Mouse (Mus musculus) CD4-positive helper T cell, adult 2 months (primary cell): Measurements from ENCODE around the gene Nat9.

ENCODE experiments used
- DNase-seq: peaks from one replicate; pipeline ENCODE4 v3.0.0-alpha.2; 2012; ENCODE audit warnings: low read depth, missing footprints, low spot score

Gene Nat9

GRCm38 (mm10) chr11:115177559-115178195, 10.0 kb downstream of the Nat9 start:
- DNase-seq, result no peak

DNA sequence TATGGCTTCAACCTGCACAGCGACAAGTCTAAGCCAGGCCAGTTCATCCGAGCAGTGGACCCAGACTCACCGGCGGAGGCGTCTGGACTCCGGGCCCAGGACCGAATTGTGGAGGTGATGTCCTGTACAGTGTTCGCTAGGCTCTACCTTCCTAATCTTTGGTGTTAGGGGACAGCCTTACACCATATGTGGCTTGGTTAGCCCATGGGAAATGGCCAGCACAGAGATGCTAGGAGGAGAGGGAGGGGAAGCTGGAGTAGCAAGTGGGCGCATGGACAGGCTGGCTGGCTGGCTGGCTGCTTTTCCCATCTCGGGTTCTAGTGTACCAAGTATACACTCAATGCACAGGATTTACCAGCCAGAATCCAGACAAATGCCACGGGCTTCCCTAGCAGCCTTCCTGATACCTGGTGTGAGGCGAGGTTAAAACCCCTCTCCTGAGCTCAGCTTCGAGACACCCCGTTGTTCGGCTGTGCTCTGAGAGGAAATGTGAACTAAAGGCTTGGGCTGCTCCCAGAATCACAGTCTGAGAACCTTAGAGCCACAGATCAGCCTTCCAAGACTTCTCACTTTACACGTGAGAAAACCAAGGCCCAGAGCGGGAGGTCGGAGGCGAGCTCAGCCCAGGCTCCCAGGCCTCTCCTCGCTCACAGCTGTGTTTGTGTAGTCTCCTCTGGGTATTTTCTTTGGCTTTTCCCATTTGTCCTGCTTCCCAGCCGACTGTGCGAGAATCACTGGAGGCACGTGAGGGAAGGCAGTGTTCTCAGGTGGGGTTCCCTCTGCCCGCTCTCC, 11.1 kb downstream of the Nat9 start:
- no peak for DNase-seq

DNA sequence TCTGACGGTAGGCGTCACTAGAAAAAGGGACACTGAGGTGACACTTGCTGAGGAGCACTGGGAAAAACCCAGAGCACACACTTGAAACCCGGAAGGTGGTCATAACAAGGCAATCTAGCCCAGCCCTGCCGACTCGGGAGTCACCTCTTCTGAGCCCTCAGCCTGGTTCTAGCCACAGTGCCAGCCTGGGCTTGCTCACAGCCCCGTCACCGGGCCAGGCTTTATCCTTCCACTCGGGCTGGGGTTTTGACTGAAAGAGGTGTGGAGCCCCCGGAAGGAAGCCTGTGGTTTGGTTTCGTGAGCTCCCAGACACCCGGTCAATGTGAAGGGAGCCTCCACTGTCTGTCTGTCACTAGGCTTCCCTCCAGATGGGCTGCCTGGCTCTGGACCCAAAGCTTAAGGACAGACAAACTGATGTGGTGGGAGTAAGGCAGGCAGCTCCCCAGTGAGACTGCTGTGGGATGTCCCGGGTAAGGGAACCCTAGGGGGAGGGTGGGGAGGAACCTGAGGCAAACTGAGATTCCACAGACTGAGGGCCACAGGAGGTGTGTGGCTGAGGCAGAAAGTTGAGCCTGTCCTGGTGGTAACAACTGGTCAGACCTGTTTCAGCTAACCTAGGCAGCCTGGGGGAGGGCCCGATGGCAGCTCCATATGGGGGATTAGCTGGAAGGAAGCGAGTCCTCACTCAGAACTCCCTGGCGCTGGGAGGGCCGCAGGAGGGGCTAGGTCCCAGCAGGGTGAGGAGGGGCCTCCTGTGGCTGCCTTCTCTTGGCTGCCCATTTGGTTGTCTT, 13.9 kb downstream of the Nat9 start:
- peak; percentile 85 for DNase-seq

GRCm38 (mm10) chr11:115172825-115173287, 14.8 kb downstream of the Nat9 start:
- DNase-seq, result peak; percentile 56

- DNase-seq, result no peak
These were observed 16.5 kb downstream of the Nat9 start for GRCm38 (mm10) chr11:115171125-115171524.

GRCm38 (mm10) chr11:115169430-115169829, 18.2 kb downstream of the Nat9 start:
- DNase-seq, result no peak

- DNase-seq, result no peak
These were observed 19.9 kb downstream of the Nat9 start for GRCm38 (mm10) chr11:115167631-115168249.

DNA sequence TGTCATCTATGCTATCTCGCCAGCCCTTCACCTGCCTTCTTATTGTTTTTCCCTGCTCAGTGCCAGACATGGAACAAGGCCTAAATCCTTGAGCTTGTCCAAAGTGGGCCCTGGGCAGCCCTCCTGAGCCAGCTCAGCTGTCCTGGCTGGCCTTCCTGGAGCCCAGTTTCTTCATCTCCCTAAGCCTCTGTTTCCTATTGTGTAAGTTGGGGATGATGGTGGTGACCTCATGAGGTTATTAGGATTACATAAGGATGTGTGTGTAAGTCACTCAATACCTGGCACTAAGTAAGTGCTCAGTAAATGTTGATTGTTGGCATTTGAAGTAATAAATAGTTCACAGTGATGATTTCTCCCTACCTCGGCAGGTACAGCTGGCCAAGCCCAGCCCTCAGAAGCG, 20.9 kb downstream of the Nat9 start:
- DNase-seq, result no peak

- no peak for DNase-seq
These were observed 22.7 kb downstream of the Nat9 start for GRCm38 (mm10) chr11:115164976-115165374.

DNA sequence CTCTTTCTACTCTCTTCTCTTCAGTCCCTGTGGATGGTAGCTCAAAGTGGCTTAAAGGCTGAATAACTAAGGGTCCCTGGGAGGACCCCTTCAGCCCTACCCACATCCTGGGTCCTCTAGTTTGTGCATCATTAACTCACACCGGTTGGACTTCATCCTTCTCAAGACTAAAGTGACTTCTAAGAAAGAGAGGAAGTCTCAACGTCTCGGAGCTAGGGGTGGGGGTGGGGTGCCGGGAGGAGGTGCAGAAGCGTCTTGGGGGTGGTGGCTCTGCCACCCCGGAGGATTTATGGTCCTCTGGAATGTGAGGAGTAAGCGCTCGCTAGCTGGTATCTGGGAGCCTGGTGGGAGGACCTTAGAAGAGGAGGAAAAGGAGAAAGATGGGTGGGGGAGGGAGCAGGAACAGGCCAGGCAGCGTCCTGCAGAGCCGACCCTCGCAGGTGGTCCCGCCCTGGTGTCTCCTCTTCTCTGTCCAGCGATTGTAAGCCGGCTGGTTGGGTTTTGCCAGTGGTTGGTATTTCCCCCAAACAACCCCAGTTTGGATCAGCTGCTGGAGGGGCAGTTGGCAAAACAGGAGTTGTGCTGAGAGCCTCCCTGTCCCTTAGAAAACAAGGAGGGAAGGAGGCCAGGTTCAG, 23.2 kb downstream of the Nat9 start:
- peak; percentile 62 for DNase-seq

DNA sequence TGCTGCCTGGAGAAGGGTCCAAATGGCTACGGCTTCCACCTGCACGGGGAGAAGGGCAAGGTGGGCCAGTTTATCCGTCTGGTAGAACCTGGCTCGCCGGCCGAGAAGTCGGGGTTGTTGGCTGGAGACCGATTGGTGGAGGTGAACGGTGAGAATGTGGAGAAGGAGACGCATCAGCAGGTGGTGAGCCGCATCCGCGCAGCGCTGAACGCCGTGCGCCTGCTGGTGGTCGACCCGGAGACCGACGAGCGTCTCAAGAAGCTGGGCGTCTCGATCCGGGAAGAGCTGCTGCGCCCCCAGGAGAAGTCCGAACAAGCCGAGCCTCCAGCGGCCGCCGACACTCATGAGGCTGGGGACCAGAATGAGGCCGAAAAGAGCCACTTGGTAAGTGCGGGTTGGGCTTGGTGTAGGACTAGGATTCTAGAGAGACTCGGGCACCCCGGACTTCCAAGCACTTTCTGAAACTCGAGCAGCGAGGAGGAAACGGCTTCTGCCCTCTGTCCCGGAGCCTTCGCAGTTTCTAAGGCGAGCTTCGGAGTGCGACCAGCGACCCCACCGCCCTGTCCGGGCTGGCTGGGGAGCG, 24.0 kb downstream of the Nat9 start:
- peak; percentile 81 for DNase-seq

DNA sequence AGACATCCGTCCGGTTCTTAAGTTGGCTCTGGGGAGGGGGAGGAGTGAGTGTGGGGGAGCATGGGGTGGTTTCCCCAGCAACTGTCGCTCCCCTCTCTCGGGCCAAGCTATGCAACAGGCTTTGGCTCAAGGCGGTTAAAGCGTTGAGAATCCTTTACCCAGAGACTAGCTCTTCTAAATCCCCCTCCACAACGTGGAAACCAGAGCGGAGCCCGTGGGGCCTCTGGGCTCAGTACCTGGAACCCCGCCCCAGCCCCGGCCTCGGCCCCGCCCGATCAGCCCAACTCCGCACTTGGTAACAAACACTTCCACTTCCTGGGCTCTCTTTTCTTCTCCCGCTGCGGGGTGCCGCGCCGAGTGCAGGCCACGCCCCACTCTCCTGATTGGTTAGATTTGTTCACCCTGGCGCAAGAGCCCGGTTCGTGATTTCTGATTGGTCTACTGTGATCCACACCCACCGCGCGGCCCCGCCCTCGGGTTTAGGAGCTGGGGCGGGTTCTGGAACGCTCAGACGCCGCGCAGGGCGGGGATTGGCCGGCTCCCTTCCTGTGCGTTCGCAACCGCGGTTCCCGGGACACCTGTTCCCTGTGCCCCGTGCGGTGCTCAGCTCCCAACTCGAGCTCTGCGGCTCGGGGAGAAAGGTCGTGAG, 24.7 kb downstream of the Nat9 start, which contains the start of gene Slc9a3r1:
Slc9a3r1 (plus strand) TSS at position 510 of the 649 bp plus-strand sequence.
- peak; percentile 99 for DNase-seq

DNA sequence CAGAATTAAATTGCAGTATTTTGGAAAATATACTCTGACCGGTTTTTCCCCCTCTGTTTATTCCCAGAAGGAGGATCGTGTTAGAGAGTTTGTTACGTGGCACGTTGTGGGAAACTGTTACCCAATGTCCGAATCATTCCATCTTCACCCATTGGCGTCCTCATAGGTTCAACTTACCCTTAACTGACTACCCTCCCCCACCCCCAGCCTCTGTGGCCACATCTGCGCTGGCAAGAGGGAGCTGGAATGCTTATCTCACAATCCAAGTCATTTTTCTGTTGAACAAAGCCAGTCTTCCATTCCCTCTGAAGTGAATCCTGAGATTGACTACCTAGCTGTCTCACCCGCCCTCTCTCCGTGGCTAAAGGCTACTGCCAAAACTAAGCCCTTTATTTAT, 25.5 kb downstream of the Nat9 start:
- DNase-seq, result peak; percentile 33

- peak; percentile 72 for DNase-seq
These were observed 26.0 kb downstream of the Nat9 start for GRCm38 (mm10) chr11:115161578-115162204.

GRCm38 (mm10) chr11:115160883-115161577, 26.6 kb downstream of the Nat9 start:
- DNase-seq, result peak; percentile 75

GRCm38 (mm10) chr11:115160016-115160797, 27.5 kb downstream of the Nat9 start:
- DNase-seq, result peak; percentile 76

DNA sequence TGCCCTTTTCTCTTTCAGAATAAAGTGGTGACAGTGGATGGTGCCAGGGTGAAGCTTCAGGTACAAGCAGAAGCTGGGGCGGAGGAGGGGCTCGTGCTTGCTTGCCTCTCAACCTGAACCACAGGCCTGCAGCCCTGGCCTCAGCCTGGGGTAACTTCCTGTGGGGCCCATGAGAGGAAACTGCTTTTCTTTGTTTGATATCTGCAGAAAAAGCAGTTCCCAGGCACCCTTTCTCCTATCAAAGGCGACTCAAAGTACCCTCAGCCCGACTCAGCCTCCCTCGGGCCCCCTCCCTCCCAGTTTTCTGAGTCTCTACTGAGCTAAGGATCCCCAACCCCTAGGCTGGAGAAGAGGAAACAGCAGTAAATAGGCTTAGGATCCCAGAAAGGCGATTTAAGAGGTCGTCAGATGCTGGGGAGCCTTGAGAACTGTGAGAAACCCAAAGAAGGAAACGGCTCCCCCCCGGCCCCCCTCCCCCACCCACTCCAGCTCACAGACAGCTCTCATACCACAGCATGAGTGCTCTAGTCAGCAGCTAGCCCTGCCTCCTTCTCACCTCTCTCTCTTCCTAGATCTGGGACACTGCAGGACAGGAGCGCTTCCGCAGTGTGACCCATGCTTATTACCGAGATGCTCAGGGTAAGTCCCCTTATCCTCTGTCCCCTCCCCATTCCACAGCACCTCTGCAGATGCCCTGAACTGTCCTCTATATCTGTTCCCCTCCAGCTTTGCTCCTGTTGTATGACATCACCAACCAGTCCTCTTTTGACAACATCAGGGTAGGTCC, 29.5 kb downstream of the Nat9 start:
- DNase-seq, result peak; percentile 88
